Mouse (Mus musculus) embryonic facial prominence, embryonic 12.5 days (tissue): ENCODE results near the gene Ifnz. TPM values are rescaled to one million over a fixed set of nuclear protein-coding genes. Genes with fewer than 3 reads are reported as not detected.

Experiments
- polyA plus RNA-seq: library from polyadenylated mRNA; unstranded; fragments of >200 nt; fragmentation: Nextera tagmentation; extraction: Ambion mirVana; gene quantifications from 2 replicates; pipeline ENCODE4 v1.2.1, GENCODE M21; 2016

Ifnz gene
- polyA plus RNA-seq, 1 experiment from 2014 or later, result 0.20 TPM

Other genes starting within 250 kb of the Ifnz start
- gene Ifna15, start 223.9 kb upstream of the Ifnz start, polyA plus RNA-seq, result not detected in 2 replicates
- not detected in 2 replicates for gene Ifna14, start 210.3 kb upstream of the Ifnz start, polyA plus RNA-seq
- not detected in 2 replicates for gene Ifna9, start 189.7 kb upstream of the Ifnz start, polyA plus RNA-seq
- gene Ifna12, start 178.8 kb upstream of the Ifnz start, polyA plus RNA-seq, result not detected in 2 replicates
- not detected in 2 replicates for gene C87499, start 147.7 kb upstream of the Ifnz start, polyA plus RNA-seq
- not detected in 2 replicates for gene Ifna13, start 137.7 kb upstream of the Ifnz start, polyA plus RNA-seq
- not detected in 2 replicates for gene Ifna16, start 105.2 kb upstream of the Ifnz start, polyA plus RNA-seq
- not detected in 2 replicates for gene Ifna2, start 98.2 kb upstream of the Ifnz start, polyA plus RNA-seq
- not detected in 2 replicates for gene Ifnab, start 90.8 kb upstream of the Ifnz start, polyA plus RNA-seq
- 1.5 and 1.8 TPM in 2 replicates for gene Gm26566, start 60.3 kb upstream of the Ifnz start, polyA plus RNA-seq
- 130 and 143 TPM in 2 replicates for gene Klhl9, start 59.7 kb upstream of the Ifnz start, polyA plus RNA-seq
- gene Gm13271, start 27.3 kb upstream of the Ifnz start, polyA plus RNA-seq, result not detected in 2 replicates
- 0.32 and 0.41 TPM in 2 replicates for gene Gm13283, start 22.0 kb upstream of the Ifnz start, polyA plus RNA-seq
- gene Gm13290, start 8.3 kb upstream of the Ifnz start, polyA plus RNA-seq, result 0.37 TPM in 1 of 2 replicates, not detected in the other
- not detected in 2 replicates for gene Gm13289, start 5.2 kb upstream of the Ifnz start, polyA plus RNA-seq
- not detected in 2 replicates for gene Gm13272, start 2.3 kb upstream of the Ifnz start, polyA plus RNA-seq
- not detected in 2 replicates for gene Gm13276, start 3.6 kb downstream of the Ifnz start, polyA plus RNA-seq
- not detected in 2 replicates for gene Gm13277, start 6.5 kb downstream of the Ifnz start, polyA plus RNA-seq
- not detected in 2 replicates for gene Gm13278, start 9.4 kb downstream of the Ifnz start, polyA plus RNA-seq
- not detected in 2 replicates for gene Gm13275, start 12.4 kb downstream of the Ifnz start, polyA plus RNA-seq
- not detected in 2 replicates for gene Gm13279, start 15.3 kb downstream of the Ifnz start, polyA plus RNA-seq
- 1.0 and 1.5 TPM in 2 replicates for gene Gm13285, start 17.5 kb downstream of the Ifnz start, polyA plus RNA-seq
- not detected in 2 replicates for gene Gm13287, start 21.1 kb downstream of the Ifnz start, polyA plus RNA-seq
- gene Gm13288, start 23.4 kb downstream of the Ifnz start, polyA plus RNA-seq, result 0.15 TPM in 1 of 2 replicates, not detected in the other
- gene Ifna7, start 34.1 kb downstream of the Ifnz start, polyA plus RNA-seq, result not detected in 2 replicates
- not detected in 2 replicates for gene Ifna11, start 37.8 kb downstream of the Ifnz start, polyA plus RNA-seq
- not detected in 2 replicates for gene Ifna6, start 45.3 kb downstream of the Ifnz start, polyA plus RNA-seq
- gene Ifna5, start 53.4 kb downstream of the Ifnz start, polyA plus RNA-seq, result not detected in 2 replicates
- gene Ifna4, start 59.7 kb downstream of the Ifnz start, polyA plus RNA-seq, result not detected in 2 replicates
- gene Ifna1, start 68.0 kb downstream of the Ifnz start, polyA plus RNA-seq, result not detected in 2 replicates
- not detected in 2 replicates for gene Ifne, start 98.1 kb downstream of the Ifnz start, polyA plus RNA-seq